Mouse (Mus musculus) midbrain, embryonic 12.5 days (tissue): ENCODE data around the gene 2310061N02Rik. TPM values are rescaled to one million over a fixed set of nuclear protein-coding genes. Genes with fewer than 3 reads are reported as not detected.
"Not testable (repeated sequence)": the region's sequence is repeated elsewhere in the genome, so short reads cannot be mapped to it uniquely, and the experiment has no call there.

Experiments
- ATAC-seq: fragments of 200-750 bp; cut with Nextera tagmentation; 2 replicates; pipeline ENCODE4 v1.8.0; 2017; ENCODE audit warnings: low read depth, moderate TSS enrichment, moderate library complexity; ENCODE audit not compliant: low FRiP score
- H3K27ac ChIP-seq: fragments of 300-500 bp; sonication (generic); replicated peaks from 2 replicates; pipeline ENCODE4 v1.5.1; 2016; ENCODE audit warnings: mild to moderate bottlenecking
- H3K27me3 ChIP-seq: fragments of 300-500 bp; sonication (generic); 2 replicates; pipeline ENCODE4 v1.6.1; 2016; ENCODE audit warnings: mild to moderate bottlenecking
- H3K36me3 ChIP-seq: fragments of 300-500 bp; sonication (generic); 2 replicates; pipeline ENCODE4 v1.6.1; 2016
- H3K4me1 ChIP-seq: fragments of 300-500 bp; sonication (generic); 2 replicates; pipeline ENCODE4 v1.6.1; 2016
- H3K4me2 ChIP-seq: fragments of 300-500 bp; sonication (generic); replicated peaks from 2 replicates; pipeline ENCODE4 v1.6.1; 2016; ENCODE audit warnings: mild to moderate bottlenecking, moderate library complexity
- H3K4me3 ChIP-seq: fragments of 300-500 bp; sonication (generic); 2 replicates; pipeline ENCODE4 v1.5.1; 2016; ENCODE audit warnings: mild to moderate bottlenecking
- H3K9ac ChIP-seq: fragments of 300-500 bp; sonication (generic); replicated peaks from 2 replicates; pipeline ENCODE4 v1.6.1; 2016; ENCODE audit warnings: mild to moderate bottlenecking, moderate library complexity
- H3K9me3 ChIP-seq: fragments of 300-500 bp; sonication (generic); 2 replicates; pipeline ENCODE4 v1.6.1; 2016; ENCODE audit warnings: mild to moderate bottlenecking
- WGBS: fragments of 180-500 bp; shearing (Covaris S2); methylation state at CpG from one replicate; pipeline ENCODE4 v1.1.7; 2016; 5-methylcytosine and 5-hydroxymethylcytosine counted together
- polyA plus RNA-seq: library from polyadenylated mRNA; unstranded; fragments of >200 nt; fragmentation: Nextera tagmentation; extraction: Ambion mirVana; gene quantifications from 2 replicates; pipeline ENCODE4 v1.2.1, GENCODE M21; 2016

2310061N02Rik gene
- polyA plus RNA-seq: not detected in 2 replicates

DNA sequence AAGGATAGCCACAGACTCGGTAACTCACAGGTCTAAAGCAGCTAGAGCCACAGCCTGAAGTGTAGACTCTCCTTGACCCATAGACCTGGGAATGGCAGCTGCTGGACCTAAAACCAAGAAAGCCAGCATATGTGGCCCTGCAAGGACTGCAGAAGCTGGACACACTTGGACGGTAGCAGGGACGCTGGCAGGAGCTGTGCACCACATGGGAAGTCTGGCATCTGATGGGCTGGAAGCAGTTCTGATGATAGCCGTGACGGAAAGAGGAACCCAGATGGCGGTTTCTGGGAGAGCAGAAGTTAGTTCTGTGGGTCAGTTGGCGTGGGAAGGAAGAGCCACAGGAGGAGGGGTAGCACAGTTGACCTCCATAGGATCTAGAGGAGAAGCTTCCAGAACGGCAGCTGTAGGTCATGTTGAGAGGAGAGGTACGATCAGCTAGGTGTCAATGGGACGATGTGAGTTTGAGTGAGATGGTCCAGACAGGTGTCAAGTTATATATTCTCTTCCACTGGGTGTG, at the start of gene 2310061N02Rik:
2310061N02Rik (minus strand) TSS at position 467 of the 517 bp plus-strand sequence.
- H3K36me3 ChIP-seq: no peaks in the 10 kb centered on the region
- H3K9me3 ChIP-seq: no peaks in the 10 kb centered on the region
- H3K4me1 ChIP-seq: no peaks in the 10 kb centered on the region
- ATAC-seq: no peak
- H3K9ac ChIP-seq: no peak within 1 kb of the TSS
- no peak within 1 kb of the TSS for H3K4me3 ChIP-seq
- 92% methylated on average over 10 of the region's 10 CpGs for WGBS
- no peak within 1 kb of the TSS for H3K4me2 ChIP-seq
- H3K27ac ChIP-seq: no peak within 1 kb of the TSS
- no peaks in the 10 kb centered on the region for H3K27me3 ChIP-seq

DNA sequence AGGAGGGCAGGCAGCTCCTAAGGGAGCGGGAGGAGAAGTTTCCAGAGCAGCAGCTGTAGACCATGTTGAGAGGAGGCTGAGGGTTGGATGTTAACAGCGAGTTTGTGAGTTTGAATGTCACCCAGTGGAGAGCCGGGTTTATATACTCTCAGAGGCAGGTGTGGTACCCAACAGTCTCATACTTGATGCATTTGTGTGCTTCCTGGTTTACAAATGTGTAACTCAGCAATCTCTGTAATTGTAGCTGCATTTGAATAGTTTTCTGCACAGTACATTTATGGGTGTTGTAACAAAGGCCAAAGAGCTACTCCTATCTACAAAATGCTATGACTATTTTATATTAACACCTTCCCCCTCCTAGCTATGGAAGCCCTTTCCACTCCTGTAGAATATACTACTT, 43.8 kb upstream of the 2310061N02Rik start, which contains the start of gene Krtap13:
Krtap13 (minus strand) TSS at position 101 of the 400 bp plus-strand sequence.
- H3K4me1 ChIP-seq, H3K9ac ChIP-seq, H3K4me3 ChIP-seq, H3K4me2 ChIP-seq, H3K36me3 ChIP-seq, ATAC-seq, H3K27me3 ChIP-seq, H3K27ac ChIP-seq, H3K9me3 ChIP-seq: not testable (repeated sequence)
- WGBS: 66% methylated on average over 3 of the region's 3 CpGs

DNA sequence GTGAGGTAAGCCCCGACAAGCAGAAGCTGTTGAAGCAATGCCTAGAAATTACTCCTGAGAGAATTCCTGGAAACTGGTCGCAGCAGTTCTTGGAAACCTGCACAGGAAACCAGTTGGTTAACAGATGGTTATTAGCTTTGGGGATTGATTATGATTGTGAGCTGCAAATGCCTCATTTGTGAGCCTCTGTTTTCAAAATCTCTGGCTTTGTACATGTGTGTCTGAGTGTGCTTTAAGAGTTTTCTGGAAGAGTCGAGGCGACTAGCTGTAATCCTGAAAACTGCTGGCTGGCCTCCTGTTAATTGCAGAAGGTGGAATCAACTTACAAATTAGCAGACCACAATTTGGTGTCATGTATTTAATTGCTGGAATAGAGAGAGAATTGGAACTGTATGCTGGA, 40.2 kb upstream of the 2310061N02Rik start:
- 86% methylated on average over 4 of the region's 4 CpGs for WGBS
- Histone ChIP-seq H3K9me3 (no peaks in the 10 kb centered on the region), H3K36me3 (no peaks in the 10 kb centered on the region), H3K27ac (no peak overlapping the region), H3K4me3 (no peak overlapping the region), H3K9ac (no peak overlapping the region), H3K27me3 (no peaks in the 10 kb centered on the region), H3K4me2 (no peak overlapping the region), H3K4me1 (no peaks in the 10 kb centered on the region)
- ATAC-seq: no peak

DNA sequence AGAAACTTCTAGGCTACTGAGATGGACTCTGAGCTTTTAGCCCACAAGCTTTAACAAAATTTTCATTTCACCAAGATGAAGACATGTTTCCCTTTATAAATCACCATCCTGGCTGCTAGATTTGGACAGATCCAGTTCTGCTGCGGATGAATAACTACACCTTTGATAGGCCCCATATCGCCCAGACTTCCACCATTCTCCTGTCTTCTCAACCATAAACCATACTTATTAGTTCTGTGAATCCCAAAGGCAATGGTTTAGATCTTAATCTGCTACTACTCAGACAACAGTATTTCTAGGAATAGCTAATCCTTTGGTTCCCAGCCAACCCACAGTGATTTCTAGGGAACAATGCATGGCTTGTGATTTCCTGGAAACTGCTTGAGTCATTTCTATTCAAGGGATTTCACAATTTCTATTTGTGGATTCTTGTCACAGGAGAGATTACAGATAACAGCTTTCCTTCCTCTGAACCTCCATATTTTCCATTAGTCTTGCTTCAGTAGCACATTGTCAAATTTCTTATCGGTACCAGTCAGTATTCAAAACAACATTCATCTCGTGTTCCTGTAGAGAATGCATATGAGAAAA, 37.1 kb upstream of the 2310061N02Rik start:
- Histone ChIP-seq H3K9me3 (no peaks in the 10 kb centered on the region), H3K27ac (no peak overlapping the region), H3K4me2 (no peak overlapping the region), H3K4me1 (no peaks in the 10 kb centered on the region), H3K36me3 (no peaks in the 10 kb centered on the region), H3K9ac (no peak overlapping the region), H3K4me3 (no peak overlapping the region), H3K27me3 (no peaks in the 10 kb centered on the region)
- 69% methylated on average over 4 of the region's 4 CpGs for WGBS
- peak; percentile 71 for ATAC-seq

DNA sequence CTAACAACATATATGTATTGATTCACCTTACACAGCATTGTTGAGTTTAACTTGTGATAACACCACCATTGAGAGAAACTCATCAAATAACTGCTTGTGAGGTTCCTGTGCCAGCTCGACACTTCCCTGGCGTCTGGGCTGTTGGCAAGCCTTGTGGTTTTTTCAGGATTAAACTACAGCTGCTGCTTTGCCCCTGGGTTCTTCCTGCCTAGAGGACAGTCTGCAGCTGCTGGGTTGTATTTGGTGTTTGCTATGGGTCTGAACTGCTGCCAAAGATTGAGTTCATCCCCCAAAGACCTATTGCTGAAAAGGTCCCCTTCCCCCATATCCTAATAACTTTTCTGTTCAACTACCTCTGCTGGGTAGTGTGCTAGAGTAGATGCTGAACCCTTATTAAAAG, 27.6 kb upstream of the 2310061N02Rik start:
- Histone ChIP-seq H3K4me3 (no peak overlapping the region), H3K9ac (no peak overlapping the region), H3K27me3 (no peaks in the 10 kb centered on the region), H3K4me1 (no peaks in the 10 kb centered on the region), H3K36me3 (no peaks in the 10 kb centered on the region), H3K9me3 (no peaks in the 10 kb centered on the region), H3K27ac (no peak overlapping the region), H3K4me2 (no peak overlapping the region)
- ATAC-seq: no peak
- 77% methylated on average over 2 of the region's 2 CpGs for WGBS

DNA sequence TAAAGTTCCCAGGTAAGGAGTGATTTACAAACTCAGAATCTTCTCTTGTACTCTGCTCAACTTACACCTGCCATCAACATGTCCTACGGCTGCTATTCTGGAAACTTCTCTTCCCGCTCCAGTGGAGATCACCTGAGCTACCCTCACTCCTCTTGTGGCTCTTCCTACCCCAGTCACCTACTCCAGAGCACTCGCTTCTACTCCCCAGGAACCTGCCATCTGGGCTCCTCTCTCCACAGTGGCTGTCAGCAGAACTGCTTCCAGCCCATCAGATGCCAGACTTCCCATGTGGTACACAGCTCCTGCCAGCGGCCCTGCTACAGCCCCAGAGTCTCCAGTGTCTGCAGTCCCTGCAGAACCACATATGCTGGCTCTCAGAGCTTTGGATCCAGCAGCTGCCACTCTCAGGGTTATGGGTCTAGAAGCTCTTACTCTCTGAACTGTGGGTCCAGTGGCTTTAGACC, 21.1 kb upstream of the 2310061N02Rik start, which contains the start of gene Krtap13-1:
Krtap13-1 (plus strand) TSS at position 51 of the 464 bp plus-strand sequence.
- WGBS: 84% methylated on average over 4 of the region's 4 CpGs
- Histone ChIP-seq H3K4me2 (no peak within 1 kb of the TSS), H3K36me3 (no peaks in the 10 kb centered on the region), H3K9ac (no peak within 1 kb of the TSS), H3K27ac (no peak within 1 kb of the TSS), H3K4me1 (no peaks in the 10 kb centered on the region), H3K27me3 (no peaks in the 10 kb centered on the region), H3K4me3 (no peak within 1 kb of the TSS), H3K9me3 (no peaks in the 10 kb centered on the region)
- no peak for ATAC-seq

DNA sequence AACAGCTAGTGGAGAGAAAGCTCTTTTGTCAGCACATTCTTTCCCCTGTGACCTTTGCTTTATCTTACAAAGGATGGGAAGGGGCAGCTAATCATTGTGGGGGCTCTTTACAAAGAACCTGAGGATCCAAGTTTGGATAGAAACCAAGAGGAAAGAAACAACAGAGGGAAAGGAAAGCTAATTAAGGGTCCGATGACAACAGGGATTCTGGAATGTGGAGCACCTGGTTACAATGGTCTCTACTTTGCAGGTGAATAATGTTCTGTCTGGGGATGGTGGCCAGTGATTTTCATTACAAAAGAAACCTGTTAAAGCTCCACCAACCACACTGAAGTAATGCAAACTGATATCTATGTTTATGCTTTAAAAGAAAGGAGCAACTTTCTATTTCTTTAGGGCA, 12.3 kb upstream of the 2310061N02Rik start:
- no peaks in the 10 kb centered on the region for H3K4me1 ChIP-seq
- 23% methylated on average over 1 of the region's 1 CpGs for WGBS
- no peaks in the 10 kb centered on the region for H3K27me3 ChIP-seq
- no peak overlapping the region for H3K4me2 ChIP-seq
- H3K9me3 ChIP-seq: no peaks in the 10 kb centered on the region
- no peak overlapping the region for H3K9ac ChIP-seq
- no peak for ATAC-seq
- no peak overlapping the region for H3K27ac ChIP-seq
- H3K36me3 ChIP-seq: no peaks in the 10 kb centered on the region
- H3K4me3 ChIP-seq: no peak overlapping the region

DNA sequence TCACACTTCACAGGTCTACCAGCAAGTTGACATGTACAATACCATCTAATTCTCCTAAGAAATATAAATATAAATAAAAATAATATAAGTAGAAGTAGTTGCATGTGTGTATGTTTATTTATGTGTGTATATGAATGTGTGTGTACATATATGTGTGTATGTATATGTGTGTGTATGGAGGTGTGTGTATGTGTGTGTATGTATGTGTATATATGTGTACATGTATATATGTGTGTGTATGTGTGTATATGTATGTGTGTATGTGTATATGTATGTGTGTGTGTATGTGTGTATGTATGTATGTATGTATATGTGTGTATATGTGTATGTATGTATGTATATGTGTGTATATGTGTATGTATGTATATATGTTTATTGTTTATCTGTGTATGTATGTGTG, 8.8 kb upstream of the 2310061N02Rik start:
- Histone ChIP-seq H3K4me2 (no peak overlapping the region), H3K4me1 (no peaks in the 10 kb centered on the region), H3K36me3 (no peaks in the 10 kb centered on the region), H3K4me3 (no peak overlapping the region), H3K27ac (no peak overlapping the region), H3K9ac (no peak overlapping the region), H3K9me3 (no peaks in the 10 kb centered on the region), H3K27me3 (no peaks in the 10 kb centered on the region)
- ATAC-seq: no peak

DNA sequence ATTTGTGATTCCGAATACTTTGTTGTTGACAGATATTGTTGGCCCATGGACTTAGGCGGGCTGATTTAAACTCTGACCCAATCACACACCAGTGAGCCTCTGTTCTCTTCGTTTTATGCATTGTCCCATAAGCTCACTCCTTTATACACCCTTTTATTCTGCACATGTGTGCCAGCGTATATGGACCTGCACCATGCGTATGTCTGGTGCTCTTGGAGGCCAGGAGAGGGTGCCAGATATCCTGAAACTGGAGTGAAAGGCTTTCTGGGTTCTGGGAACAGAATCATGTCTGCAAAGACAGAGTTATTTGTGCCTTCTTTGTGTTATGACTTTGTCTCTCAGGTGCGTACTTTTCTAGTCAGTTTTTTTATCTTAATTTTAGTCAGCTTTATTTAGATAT, 3.5 kb upstream of the 2310061N02Rik start:
- no peak overlapping the region for H3K4me3 ChIP-seq
- no peak overlapping the region for H3K4me2 ChIP-seq
- no peaks in the 10 kb centered on the region for H3K27me3 ChIP-seq
- ATAC-seq: no peak
- no peaks in the 10 kb centered on the region for H3K36me3 ChIP-seq
- WGBS: 83% methylated on average over 6 of the region's 6 CpGs
- no peaks in the 10 kb centered on the region for H3K4me1 ChIP-seq
- no peak overlapping the region for H3K27ac ChIP-seq
- no peak overlapping the region for H3K9ac ChIP-seq
- H3K9me3 ChIP-seq: no peaks in the 10 kb centered on the region

DNA sequence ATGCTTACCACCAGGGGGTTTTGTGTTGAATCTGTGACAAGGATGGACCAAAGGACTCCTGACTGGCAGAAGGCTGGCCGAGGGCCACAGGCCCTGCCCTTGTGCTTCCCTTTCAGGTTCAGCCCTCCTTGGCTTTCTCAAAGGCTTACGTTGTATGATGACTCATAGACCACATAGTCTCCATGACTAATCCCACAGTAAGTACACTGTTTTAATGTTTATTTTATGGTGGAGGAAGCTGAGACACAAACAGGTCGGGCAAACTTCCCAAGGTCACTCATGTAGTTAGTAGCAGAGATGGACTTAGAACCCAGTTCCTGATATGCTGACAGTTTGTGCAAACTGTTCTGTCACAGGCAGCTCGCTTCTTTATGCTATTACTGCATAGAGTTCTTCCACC, 3.0 kb upstream of the 2310061N02Rik start:
- ATAC-seq: no peak
- H3K36me3 ChIP-seq: no peaks in the 10 kb centered on the region
- H3K27ac ChIP-seq: no peak overlapping the region
- no peak overlapping the region for H3K9ac ChIP-seq
- H3K9me3 ChIP-seq: no peaks in the 10 kb centered on the region
- no peaks in the 10 kb centered on the region for H3K27me3 ChIP-seq
- 80% methylated on average over 4 of the region's 4 CpGs for WGBS
- no peak overlapping the region for H3K4me2 ChIP-seq
- no peaks in the 10 kb centered on the region for H3K4me1 ChIP-seq
- no peak overlapping the region for H3K4me3 ChIP-seq

DNA sequence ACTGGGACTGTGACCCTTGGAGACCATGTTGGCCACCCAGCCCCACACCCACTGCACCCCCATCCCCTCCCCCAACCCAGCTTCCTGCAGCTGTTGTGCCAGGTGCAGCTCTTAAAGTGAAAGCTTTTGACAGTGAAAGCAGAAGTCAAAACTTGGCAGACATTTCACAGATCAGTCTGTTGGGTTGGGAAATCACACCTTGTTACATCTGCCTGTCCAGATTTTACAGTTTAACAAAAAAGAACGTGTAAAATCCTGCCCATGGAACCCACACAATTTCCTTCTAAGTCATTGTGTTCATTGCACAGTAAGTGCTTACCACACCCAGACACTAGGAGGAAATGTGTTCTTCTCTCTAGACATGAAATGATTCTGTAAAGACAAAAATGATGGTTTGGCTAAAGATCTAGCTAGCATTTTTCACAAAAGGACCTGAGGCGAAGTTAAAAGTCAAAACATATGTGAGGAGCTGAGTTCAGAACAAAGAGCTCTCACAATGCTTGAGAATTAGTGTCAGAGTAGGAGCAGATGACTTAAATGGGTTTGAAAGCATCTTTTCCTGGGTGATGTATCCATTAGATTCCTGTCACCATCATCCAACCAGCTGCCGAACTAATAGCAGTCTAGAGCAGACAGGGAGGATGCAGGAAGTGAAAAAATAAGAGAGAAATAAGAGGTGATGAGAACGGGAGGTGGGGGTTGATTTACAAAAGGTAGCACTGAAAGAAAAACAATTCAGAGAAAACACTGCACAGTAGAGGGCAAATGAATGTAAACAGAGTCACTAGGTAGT, 6.5 kb downstream of the 2310061N02Rik start:
- Histone ChIP-seq H3K9ac (no peak overlapping the region), H3K4me2 (no peak overlapping the region), H3K4me1 (no peaks in the 10 kb centered on the region), H3K9me3 (no peaks in the 10 kb centered on the region), H3K36me3 (no peaks in the 10 kb centered on the region), H3K27me3 (no peaks in the 10 kb centered on the region), H3K27ac (no peak overlapping the region), H3K4me3 (no peak overlapping the region)
- WGBS: 53% methylated on average over 4 of the region's 4 CpGs
- ATAC-seq: no peak

DNA sequence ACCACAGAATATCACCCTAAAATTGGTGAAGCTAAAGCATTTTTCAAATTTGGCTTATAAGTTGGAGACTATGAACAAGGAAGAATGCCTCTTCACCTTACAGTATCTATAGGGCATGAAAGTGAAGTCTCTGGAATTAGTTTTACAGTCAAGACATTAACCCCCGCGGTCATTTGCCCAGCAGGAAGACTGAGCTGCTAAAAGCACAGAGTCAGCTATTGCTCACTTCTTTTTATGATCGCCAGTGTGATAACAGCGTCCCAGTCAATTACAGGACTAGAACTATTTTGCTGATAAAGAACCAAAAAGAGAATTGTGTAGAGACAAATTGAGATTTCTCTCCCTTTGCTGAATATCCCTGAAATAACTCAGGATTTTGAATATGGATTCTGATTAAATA, 11.5 kb downstream of the 2310061N02Rik start:
- Histone ChIP-seq H3K27me3 (no peaks in the 10 kb centered on the region), H3K9ac (no peak overlapping the region), H3K4me2 (no peak overlapping the region), H3K36me3 (no peaks in the 10 kb centered on the region), H3K4me3 (no peak overlapping the region), H3K4me1 (no peaks in the 10 kb centered on the region), H3K9me3 (no peaks in the 10 kb centered on the region), H3K27ac (no peak overlapping the region)
- 90% methylated on average over 4 of the region's 4 CpGs for WGBS
- ATAC-seq: no peak
